Mouse (Mus musculus): ENCODE data around the gene Usp7. TPM values are rescaled to one million over a fixed set of nuclear protein-coding genes. Genes with fewer than 3 reads are reported as not detected.
A peak's percentile ranks its signal among the peaks of the same experiment; 100 is the strongest.
"Not testable (repeated sequence)": the region's sequence is repeated elsewhere in the genome, so short reads cannot be mapped to it uniquely, and the experiment has no call there.

Gene Usp7
- polyA plus RNA-seq, 1 experiment from 2014 or later = 30.3 TPM

- WGBS = 56% methylated on average over 11 of the region's 11 CpGs
- Histone ChIP-seq H3K27me3 (no peaks in the 10 kb centered on the region), H3K27ac (no peak overlapping the region), H3K9me3 (no peaks in the 10 kb centered on the region), H3K4me1 (replicated peaks) (peaks cover 7% of the 10 kb centered on the region; the same call in 1 of the 2 replicates), H3K9ac (replicated peaks) (no peak overlapping the region), H3K4me2 (replicated peaks) (no peak overlapping the region), H3K4me3 (replicated peaks) (no peak overlapping the region), H3K36me3 (no peaks in the 10 kb centered on the region)
- ATAC-seq = peak; percentile 67; the same call in 1 of the 2 replicates
These were observed 27.8 kb downstream of the Usp7 start for GRCm38 (mm10) chr16:8764124-8764907.

DNA sequence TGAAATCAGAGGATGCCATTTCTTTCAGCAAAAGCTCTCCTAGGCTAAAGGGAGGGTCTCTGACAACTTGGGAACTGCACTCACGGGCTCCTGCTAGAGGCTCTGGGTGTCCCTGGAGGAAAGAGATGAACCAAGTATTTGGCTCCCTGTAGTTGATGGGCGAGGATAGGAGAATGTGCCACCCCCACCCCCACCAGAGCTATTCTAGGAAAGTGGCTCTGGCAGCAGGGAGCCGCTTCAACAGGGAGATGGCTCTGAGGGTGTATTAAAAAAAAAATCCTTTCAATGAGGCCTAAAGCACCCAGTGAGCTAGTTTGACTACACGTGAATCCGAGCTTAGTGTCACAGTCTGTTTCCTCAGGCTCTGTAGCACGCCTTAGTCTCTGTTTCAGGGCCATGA, 29.1 kb downstream of the Usp7 start:
- Histone ChIP-seq H3K9ac (replicated peaks) (no peak overlapping the region), H3K27ac (no peak overlapping the region), H3K36me3 (no peaks in the 10 kb centered on the region), H3K4me1 (replicated peaks) (peaks cover 7% of the 10 kb centered on the region; the same call in 1 of the 2 replicates), H3K4me2 (replicated peaks) (no peak overlapping the region), H3K27me3 (no peaks in the 10 kb centered on the region), H3K4me3 (replicated peaks) (no peak overlapping the region), H3K9me3 (no peaks in the 10 kb centered on the region)
- no peak for ATAC-seq
- WGBS = 63% methylated on average over 6 of the region's 6 CpGs

GRCm38 (mm10) chr16:8761894-8762293, 30.2 kb downstream of the Usp7 start:
- H3K27me3 ChIP-seq = no peaks in the 10 kb centered on the region
- no peaks in the 10 kb centered on the region for H3K36me3 ChIP-seq
- ATAC-seq = no peak
- no peak overlapping the region for H3K4me3 ChIP-seq (replicated peaks)
- H3K27ac ChIP-seq = no peak overlapping the region
- 90% methylated on average over 2 of the region's 2 CpGs for WGBS
- H3K9me3 ChIP-seq = no peaks in the 10 kb centered on the region
- peaks cover 7% of the 10 kb centered on the region; the same call in 1 of the 2 replicates for H3K4me1 ChIP-seq (replicated peaks)
- no peak overlapping the region for H3K4me2 ChIP-seq (replicated peaks)
- H3K9ac ChIP-seq (replicated peaks) = no peak overlapping the region

GRCm38 (mm10) chr16:8761005-8761404, 31.1 kb downstream of the Usp7 start:
- peaks cover 7% of the 10 kb centered on the region; the same call in 1 of the 2 replicates for H3K4me1 ChIP-seq (replicated peaks)
- no peak overlapping the region for H3K9ac ChIP-seq (replicated peaks)
- no peak overlapping the region for H3K4me3 ChIP-seq (replicated peaks)
- 90% methylated on average over 7 of the region's 7 CpGs for WGBS
- H3K4me2 ChIP-seq (replicated peaks) = no peak overlapping the region
- H3K27me3 ChIP-seq = no peaks in the 10 kb centered on the region
- no peaks in the 10 kb centered on the region for H3K36me3 ChIP-seq
- no peak overlapping the region for H3K27ac ChIP-seq
- H3K9me3 ChIP-seq = no peaks in the 10 kb centered on the region
- no peak for ATAC-seq

- ATAC-seq = no peak
- Histone ChIP-seq H3K27me3 (no peaks in the 10 kb centered on the region), H3K4me1 (replicated peaks) (peaks cover 4% of the 10 kb centered on the region; the same call in 1 of the 2 replicates), H3K4me2 (replicated peaks) (no peak overlapping the region), H3K36me3 (no peaks in the 10 kb centered on the region), H3K27ac (no peak overlapping the region), H3K4me3 (replicated peaks) (no peak overlapping the region), H3K9me3 (no peaks in the 10 kb centered on the region), H3K9ac (replicated peaks) (no peak overlapping the region)
- WGBS = 69% methylated on average over 3 of the region's 3 CpGs
These were observed 33.1 kb downstream of the Usp7 start for GRCm38 (mm10) chr16:8758979-8759378.

- 79% methylated on average over 2 of the region's 2 CpGs for WGBS
- no peak for ATAC-seq
- H3K27ac ChIP-seq = no peak overlapping the region
- no peak overlapping the region for H3K4me3 ChIP-seq (replicated peaks)
- H3K27me3 ChIP-seq = no peaks in the 10 kb centered on the region
- H3K9ac ChIP-seq (replicated peaks) = no peak overlapping the region
- H3K4me2 ChIP-seq (replicated peaks) = no peak overlapping the region
- no peaks in the 10 kb centered on the region for H3K36me3 ChIP-seq
- H3K9me3 ChIP-seq = no peaks in the 10 kb centered on the region
- no peaks in the 10 kb centered on the region for H3K4me1 ChIP-seq (replicated peaks)
These were observed 33.9 kb downstream of the Usp7 start for GRCm38 (mm10) chr16:8758193-8758592.

- H3K36me3 ChIP-seq; H3K4me1 ChIP-seq (replicated peaks); H3K9me3 ChIP-seq; H3K27ac ChIP-seq; H3K27me3 ChIP-seq; H3K9ac ChIP-seq (replicated peaks); H3K4me2 ChIP-seq (replicated peaks); ATAC-seq; H3K4me3 ChIP-seq (replicated peaks): not testable (repeated sequence)
- 83% methylated on average over 6 of the region's 6 CpGs for WGBS
These were observed 34.5 kb downstream of the Usp7 start for GRCm38 (mm10) chr16:8757586-8757985.

DNA sequence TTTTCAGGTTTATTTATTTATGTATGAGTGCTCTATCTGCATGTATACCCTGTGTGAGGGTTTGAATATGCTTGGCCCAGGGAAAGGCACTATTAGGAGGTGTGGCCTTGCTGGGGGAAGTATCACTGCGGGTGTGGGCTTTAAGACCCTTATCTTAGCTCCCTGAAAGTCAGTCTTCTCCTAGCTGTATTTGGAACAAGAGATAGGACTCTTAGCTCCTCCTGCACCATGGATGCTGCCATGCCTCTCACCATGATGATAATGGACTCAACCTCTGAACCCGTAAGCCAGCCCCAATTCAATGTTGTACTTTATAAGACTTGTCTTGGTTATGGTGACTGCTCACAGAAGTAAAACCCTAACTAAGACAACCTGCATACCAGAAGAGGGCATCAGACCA, 39.8 kb downstream of the Usp7 start:
- H3K27me3 ChIP-seq = no peaks in the 10 kb centered on the region
- no peak overlapping the region for H3K9ac ChIP-seq (replicated peaks)
- no peak for ATAC-seq
- H3K4me2 ChIP-seq (replicated peaks) = no peak overlapping the region
- H3K4me1 ChIP-seq (replicated peaks) = no peaks in the 10 kb centered on the region
- no peaks in the 10 kb centered on the region for H3K36me3 ChIP-seq
- no peak overlapping the region for H3K4me3 ChIP-seq (replicated peaks)
- WGBS = 93% methylated on average over 2 of the region's 2 CpGs
- no peaks in the 10 kb centered on the region for H3K9me3 ChIP-seq
- H3K27ac ChIP-seq = no peak overlapping the region

GRCm38 (mm10) chr16:8751555-8752235, 40.4 kb downstream of the Usp7 start:
- H3K4me1 ChIP-seq (replicated peaks) = no peaks in the 10 kb centered on the region
- WGBS = 71% methylated on average over 5 of the region's 5 CpGs

GRCm38 (mm10) chr16:8748904-8749303, 43.2 kb downstream of the Usp7 start:
- no peak overlapping the region for H3K4me2 ChIP-seq (replicated peaks)
- ATAC-seq = no peak
- H3K9ac ChIP-seq (replicated peaks) = no peak overlapping the region
- H3K4me1 ChIP-seq (replicated peaks) = no peaks in the 10 kb centered on the region
- no peak overlapping the region for H3K27ac ChIP-seq
- no peak overlapping the region for H3K4me3 ChIP-seq (replicated peaks)
- H3K9me3 ChIP-seq = no peaks in the 10 kb centered on the region
- H3K36me3 ChIP-seq = no peaks in the 10 kb centered on the region
- WGBS = 96% methylated on average over 8 of the region's 8 CpGs
- no peaks in the 10 kb centered on the region for H3K27me3 ChIP-seq

More at GRCm38 (mm10) chr16:8751555-8752235, 40.4 kb downstream of the Usp7 start:
- H3K36me3 ChIP-seq = no peaks in the 10 kb centered on the region
- no peak overlapping the region for H3K9ac ChIP-seq (replicated peaks)
- H3K4me2 ChIP-seq (replicated peaks) = no peak overlapping the region
- H3K27ac ChIP-seq = no peak overlapping the region
- no peak for ATAC-seq
- no peaks in the 10 kb centered on the region for H3K27me3 ChIP-seq
- H3K4me3 ChIP-seq (replicated peaks) = no peak overlapping the region
- H3K9me3 ChIP-seq = no peaks in the 10 kb centered on the region

GRCm38 (mm10) chr16:8748175-8748846, 43.8 kb downstream of the Usp7 start:
- no peaks in the 10 kb centered on the region for H3K36me3 ChIP-seq
- no peaks in the 10 kb centered on the region for H3K27me3 ChIP-seq
- no peaks in the 10 kb centered on the region for H3K4me1 ChIP-seq (replicated peaks)
- no peak overlapping the region for H3K4me2 ChIP-seq (replicated peaks)
- H3K27ac ChIP-seq = no peak overlapping the region
- ATAC-seq = no peak
- no peak overlapping the region for H3K4me3 ChIP-seq (replicated peaks)
- H3K9me3 ChIP-seq = no peaks in the 10 kb centered on the region
- no peak overlapping the region for H3K9ac ChIP-seq (replicated peaks)
- WGBS = 82% methylated on average over 6 of the region's 6 CpGs

DNA sequence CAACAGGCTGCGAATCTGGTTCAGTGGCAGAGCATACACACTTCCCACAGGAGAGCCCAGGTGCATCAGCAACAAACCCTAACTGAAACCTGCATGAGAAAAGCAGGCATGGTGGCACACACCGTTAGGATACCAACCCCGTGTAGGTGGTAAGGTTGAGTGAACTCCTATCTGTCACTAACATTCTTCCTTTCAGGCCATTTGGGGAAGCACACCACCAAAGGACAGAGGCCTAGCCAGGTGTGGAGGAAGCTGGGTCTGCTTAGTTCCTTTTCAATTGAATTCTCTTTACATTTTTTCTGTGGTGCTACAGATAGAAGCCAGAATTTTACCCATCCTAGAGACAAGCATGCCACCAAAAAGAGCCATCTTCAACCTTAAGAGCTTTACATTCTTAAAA, 44.3 kb downstream of the Usp7 start:
- no peak for ATAC-seq
- H3K4me3 ChIP-seq (replicated peaks) = no peak overlapping the region
- H3K9me3 ChIP-seq = no peaks in the 10 kb centered on the region
- H3K9ac ChIP-seq (replicated peaks) = no peak overlapping the region
- no peaks in the 10 kb centered on the region for H3K4me1 ChIP-seq (replicated peaks)
- H3K27me3 ChIP-seq = no peaks in the 10 kb centered on the region
- no peaks in the 10 kb centered on the region for H3K36me3 ChIP-seq
- no peak overlapping the region for H3K27ac ChIP-seq
- H3K4me2 ChIP-seq (replicated peaks) = no peak overlapping the region
- WGBS = 76% methylated on average over 3 of the region's 3 CpGs

Data from midbrain, embryonic 13.5 days (tissue).